Mouse (Mus musculus): Measurements from ENCODE around the gene Nxf1.

The Nxf1 gene

DNA sequence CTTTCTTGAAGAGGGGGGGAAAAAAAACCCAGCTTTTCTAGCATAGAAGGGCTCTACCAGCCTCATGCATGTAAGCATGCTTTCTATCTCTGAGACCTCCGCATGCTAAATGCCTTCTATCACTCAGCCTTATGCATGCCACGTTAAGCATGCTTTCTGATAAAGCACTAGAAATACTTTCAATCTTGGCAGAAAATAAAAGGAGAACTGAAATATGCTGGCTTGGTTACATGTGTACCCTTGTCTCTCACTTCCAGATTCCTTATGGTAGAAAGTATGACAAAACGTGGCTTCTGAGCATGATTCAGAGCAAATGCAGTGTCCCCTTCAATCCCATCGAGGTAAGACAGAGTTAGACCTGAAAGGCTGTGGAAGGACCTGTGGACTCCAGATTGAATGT lies 6.4 kb downstream of the Nxf1 start:
- DNase-seq (ENCODE audit: low read depth, low spot score), result no peak

DNA sequence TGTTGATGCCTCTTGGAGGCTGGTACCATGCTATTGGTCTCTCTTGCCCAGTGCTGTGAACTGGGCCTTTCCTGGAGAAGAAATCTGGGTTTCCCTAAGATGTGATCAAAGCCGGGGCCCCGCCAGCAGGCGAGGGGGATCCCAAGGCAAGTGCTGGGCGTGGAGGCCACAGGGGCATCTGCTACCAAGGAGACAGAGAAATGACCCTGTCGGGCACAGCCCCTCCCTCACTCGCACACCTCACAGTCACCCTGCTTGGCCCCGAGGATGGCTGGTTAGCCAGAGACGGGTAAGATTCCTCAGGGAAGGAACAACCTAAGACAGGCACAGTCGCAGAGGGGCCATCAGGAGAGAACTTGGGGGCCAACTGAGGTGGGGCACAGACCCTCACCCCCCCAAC lies 8.7 kb downstream of the Nxf1 start:
- no peak for DNase-seq (ENCODE audit: low read depth, low spot score)

DNA sequence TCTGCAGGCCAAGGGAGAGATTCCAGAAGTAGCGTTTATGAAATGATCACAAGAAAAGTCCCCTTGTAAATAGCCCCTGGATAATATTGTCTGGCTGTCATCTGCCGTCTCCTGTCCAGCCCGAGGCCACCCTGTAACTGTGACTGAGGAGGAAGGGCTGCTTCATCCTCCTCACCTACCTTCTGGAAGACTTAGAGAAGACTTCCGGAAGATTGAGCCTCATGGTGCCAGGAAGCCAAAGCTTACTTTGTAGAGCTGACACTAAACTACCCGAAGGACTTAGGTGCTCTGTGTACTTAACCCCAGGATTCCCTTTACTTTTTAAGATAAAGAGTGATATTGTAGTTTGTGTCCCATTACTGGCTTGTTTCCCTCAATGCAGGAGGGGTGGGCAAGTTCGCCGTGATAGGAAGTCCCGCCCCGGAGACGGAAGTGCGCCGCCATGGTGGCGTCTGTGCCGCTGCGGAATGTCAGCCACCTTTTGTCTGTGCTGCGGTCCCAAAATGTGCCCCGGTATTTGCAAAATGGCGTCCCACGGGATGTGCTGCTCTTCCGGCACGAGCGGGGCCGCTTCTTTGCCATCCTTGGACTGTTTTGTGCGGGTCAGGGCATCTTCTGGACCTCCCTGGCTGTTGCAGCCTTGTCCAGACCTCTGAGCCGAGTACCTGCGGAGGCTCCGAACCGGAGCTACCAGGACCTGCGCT lies 13.8 kb downstream of the Nxf1 start, which contains the start of gene Tmem223:
Gene Tmem223 (plus strand): TSS at position 430 of the 704 bp plus-strand sequence.
- peak; percentile 91 for DNase-seq (ENCODE audit: low read depth, low spot score)

DNA sequence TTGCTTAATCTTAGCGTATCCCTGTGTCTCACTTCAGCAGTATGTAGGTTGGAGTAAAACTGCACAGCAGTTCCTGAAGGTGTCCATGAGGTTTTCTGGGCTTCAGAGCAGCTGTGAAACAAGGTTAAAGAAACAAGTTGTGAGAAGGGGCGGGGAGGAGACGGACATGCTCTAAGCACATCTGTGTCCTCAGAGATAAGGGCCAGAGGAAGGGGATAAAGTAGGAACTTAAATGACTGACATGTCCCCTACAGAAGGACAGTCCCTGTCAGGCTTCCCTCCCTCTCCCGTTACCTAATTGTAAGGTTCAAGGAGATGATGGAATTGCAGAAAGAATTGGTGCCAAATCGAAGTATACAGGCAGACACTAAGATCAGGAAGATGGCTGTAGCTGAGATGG lies 16.1 kb downstream of the Nxf1 start:
- no peak for DNase-seq (ENCODE audit: low read depth, low spot score)

DNA sequence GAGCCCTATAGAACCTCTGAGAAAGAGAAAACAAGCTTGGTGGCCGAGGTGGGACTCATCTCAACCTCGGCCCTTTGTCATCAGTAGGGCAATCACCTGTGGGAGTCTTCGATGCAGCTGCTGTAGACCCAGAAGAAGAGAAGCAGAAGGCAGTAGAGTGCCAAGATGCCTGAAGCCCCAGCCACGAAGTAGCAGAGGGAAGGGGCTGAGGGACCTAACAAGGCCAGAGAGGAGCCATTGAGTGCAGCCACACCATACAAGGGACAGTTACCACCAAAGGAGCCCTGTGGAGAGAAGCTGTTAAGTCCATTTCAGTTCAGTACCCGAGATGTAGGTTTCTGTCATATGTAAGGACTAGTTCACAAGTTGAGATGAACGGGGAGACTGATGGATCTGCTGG lies 16.5 kb downstream of the Nxf1 start:
- DNase-seq (ENCODE audit: low read depth, low spot score), result no peak

DNA sequence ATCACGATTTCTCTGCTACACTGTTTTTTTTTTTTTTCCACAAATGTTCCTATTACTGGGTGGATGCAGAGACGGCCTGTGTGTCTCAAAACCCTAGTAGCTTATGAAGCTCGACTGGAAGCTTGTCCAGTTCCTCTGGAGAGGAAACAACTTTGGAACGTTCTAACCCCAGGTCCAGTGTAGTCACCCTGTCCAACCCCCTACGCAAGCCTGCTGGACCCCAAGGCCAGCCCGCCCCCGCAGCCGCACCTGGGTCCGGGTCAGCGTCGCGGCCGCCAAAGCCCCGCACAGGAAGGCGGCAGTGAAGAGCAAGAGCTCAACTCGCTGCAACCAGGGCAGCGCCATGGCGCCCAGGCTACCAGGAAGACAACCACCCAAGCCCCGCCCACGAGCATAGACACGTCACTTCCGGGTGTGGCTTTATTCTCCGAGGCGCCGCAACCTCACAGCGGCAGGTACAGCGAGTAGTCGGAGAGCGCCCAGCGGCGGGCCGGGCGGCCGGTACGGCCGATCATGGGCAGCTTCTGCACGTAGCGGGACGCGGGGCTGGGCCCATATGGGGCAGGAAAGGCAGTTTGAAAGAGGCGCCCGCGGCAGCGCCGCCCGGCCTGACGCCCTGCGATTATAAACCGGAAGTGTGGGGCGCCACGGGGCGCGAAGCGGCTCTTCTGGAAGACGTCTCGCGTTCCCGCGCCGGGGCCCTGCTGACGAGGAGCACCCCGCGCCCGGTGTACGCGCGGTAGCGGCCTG lies 17.4 kb downstream of the Nxf1 start, which contains the start of gene Tmem179b:
Gene Tmem179b (minus strand): TSS at position 382 of the 750 bp plus-strand sequence.
- peak; percentile 97 for DNase-seq (ENCODE audit: low read depth, low spot score)

DNA sequence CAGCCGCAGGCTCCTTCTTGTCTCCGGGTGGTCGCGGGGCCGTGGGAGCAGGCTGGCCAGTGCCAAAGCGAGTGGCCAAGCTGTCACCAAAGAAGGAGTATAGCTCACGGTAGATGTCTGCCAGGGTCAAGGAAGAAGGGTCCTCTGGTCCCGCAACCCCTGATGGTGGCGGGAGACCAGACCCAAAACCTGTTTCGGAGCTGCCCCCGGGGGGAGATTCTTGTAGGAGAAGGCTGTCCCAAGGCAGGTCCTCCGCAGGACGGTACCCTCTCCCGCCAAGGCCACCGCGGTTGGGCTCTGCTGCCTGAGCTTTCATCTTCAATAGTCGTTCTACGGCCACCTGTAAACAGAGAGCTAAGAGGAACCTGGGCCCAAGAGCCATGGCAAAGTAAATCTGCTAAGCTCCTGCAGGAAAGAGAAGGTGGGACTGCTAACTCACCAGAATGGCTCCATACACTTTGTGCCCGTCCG lies 18.1 kb downstream of the Nxf1 start:
- DNase-seq (ENCODE audit: low read depth, low spot score), result no peak

DNA sequence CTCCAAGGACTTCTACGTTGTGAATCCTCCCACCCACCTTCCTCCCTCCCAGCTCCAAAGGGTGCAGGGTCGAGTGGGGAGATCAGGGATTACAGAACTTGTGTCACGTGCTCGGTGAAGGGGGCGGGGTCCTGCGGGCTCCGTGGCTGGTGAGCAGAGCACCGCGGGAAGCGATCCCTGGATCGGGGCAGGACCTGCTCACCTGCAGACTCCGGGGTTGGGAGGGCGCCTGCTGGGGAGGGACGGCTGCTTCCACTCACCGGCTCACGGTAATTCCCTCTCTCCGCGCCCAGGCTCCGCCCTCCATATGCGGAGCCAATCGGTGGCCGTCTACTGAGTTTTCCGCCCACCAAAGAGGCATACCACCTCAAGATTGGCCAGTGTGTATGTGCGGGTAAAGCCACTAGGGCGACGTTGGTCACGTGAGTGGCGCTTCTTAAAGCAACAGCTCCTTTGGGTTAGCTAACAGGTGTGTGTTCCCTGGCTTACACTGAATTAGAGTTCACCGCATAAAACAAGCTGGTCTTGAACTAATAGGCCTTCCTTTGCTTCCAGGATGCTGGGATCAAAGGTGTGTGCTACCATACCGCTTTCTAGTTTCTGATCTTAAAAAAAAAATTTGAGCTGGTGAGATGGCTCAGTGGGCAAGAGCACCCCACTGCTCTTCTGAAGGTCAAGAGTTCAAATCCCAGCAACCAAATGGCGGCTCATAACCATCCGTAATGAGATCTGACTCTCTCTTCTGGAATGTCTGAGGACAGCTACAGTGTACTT lies 29.3 kb downstream of the Nxf1 start, which contains the start of gene Taf6l:
Gene Taf6l (minus strand): TSS at position 410 of the 774 bp plus-strand sequence.
- DNase-seq (ENCODE audit: low read depth, low spot score), result peak; percentile 99

DNA sequence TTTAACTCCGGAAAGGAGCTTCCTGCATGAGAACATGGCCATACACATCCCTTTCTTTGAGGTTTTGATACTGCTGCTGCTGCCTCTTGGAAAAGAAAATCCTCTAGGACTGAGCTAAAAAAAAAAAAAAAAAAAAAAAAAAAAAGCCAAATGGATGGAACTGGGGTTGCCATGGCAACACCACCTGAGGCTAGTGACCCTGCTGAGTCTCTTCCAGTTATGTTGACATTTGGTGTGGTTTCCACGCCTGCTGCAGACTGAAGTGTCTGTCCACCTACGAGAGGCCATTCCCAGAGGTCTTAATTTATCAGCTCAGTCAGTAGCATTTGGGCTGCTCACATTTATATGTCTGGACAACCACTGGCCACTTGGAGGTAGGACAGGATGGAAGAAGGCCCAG lies 31.6 kb downstream of the Nxf1 start:
- DNase-seq (ENCODE audit: low read depth, low spot score), result peak; percentile 48

DNA sequence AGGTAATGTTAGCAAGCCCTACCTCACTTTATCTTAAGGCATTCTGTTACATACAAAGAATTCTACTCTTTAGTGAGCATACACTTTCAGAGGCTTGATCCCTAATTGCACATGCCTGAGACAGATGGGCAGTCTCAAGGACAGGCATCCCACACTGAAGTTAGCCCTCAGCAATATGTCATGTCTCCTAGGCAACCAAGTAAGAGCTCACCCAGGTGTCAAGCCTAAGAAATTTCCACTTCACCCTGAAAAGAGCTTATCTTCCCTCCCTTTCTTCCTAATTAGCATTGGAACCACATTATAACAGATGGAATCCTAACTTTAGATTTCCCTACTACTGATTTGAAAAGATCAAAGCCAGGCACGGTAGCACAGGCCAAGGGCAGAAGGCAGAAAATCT lies 32.3 kb downstream of the Nxf1 start:
- DNase-seq (ENCODE audit: low read depth, low spot score), result no peak

DNA sequence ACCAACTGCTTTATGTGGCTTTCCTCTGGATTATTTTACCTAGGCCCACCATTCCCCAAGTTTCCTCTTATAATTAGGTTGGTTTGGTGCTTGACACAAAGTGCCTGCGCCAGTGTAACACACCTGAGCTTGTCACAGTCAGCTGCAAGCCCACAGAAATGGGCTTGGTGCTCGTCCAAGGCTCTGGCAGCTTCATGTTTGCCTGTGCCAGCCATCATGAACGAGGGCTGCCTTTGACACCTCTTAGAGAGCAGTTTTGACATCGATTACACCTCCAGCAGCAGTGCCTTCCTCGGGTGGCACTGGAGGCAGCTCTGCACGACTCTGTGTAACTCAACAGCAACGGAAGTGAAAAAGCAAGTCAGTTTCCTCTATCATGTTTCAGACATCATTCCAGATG lies 33.3 kb downstream of the Nxf1 start:
- DNase-seq (ENCODE audit: low read depth, low spot score), result no peak

DNA sequence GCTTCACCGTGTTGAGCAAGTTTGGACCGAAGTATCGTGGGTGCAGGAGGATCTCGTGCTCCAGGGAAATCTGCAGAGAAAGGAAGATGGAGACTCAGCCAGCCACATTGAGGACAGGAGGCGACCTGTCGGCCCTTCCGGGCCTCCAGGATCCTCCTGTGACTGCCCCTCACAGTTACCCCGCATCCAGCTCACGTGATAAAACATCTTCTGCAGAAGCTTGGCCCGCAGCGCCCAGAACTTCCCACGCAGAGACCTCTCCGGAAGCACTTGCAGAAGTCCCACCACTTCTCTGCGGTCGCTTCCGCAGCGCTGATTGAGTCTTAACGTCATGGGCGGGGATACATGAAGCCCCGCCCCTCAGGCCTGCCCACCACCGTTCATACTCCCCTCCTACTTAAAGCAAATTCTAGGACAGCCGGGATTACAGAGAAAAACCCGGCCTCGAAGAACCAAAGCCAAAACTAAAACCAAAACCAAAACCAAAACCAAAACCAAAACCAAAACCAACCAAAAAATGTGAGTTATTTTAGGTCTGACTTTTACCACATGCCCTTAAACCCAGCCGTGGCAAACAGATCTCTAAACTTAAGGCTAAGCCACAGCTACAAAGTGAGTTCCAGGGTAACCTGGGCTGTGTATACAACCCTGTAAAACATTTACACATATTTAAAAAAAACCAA lies 41.5 kb downstream of the Nxf1 start, which contains the start of gene Polr2g:
Gene Polr2g (minus strand): TSS at position 314 of the 683 bp plus-strand sequence.
- peak; percentile 97 for DNase-seq (ENCODE audit: low read depth, low spot score)

DNA sequence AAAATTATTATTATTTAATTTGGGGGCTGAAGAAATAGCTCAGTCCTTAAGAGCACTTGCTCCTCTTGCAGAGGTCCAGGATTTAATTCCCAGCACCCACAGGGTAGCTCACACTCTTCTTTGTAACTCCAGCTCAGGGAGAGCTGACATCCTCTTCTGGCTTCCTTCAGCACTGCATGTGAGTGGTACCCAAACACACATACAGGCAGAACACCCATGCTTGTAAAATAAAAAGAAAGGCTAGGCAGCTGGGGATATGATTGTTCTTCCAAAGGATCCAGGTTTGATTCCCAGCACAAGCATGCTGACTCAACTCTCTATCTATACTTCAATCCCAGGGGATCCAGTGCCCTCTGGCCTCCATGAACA lies 42.1 kb downstream of the Nxf1 start:
- no peak for DNase-seq (ENCODE audit: low read depth, low spot score)

DNA sequence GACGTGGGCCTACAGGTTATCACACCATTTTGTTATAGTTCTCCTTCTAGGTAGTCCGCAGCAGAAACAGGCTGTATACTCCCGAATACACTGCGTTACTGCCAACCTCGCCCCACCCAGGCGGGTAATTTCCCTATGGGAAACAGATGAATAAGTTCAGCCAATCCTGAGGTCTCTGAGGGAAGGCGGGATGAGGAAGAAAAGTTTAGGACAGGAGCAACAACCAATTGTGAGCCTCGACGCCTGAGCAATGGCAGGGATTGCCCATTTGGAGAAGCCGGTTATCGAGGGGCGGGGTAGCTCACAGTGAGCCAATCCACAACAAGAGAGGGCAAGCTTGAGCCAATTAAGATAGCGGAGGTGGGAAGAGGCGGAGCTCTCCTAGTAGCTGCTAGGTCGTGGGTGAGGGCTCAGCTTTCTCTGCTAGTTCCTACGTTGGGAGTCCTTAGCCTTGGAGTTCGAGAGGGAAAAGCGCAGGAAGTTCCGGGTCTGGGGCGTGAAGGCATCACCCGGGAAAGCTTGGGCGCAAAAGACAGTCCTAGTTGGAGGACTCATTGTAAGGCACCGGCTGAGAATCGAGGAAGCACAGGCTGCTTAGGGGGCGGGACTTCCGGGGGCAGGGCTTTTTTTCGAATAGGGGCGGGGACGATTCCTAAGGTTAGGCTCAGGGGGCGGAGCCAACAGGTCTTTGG lies 45.4 kb downstream of the Nxf1 start, which contains the start of gene Zbtb3:
Gene Zbtb3 (plus strand): TSS at position 426 of the 692 bp plus-strand sequence.
- peak; percentile 100 for DNase-seq (ENCODE audit: low read depth, low spot score)

DNA sequence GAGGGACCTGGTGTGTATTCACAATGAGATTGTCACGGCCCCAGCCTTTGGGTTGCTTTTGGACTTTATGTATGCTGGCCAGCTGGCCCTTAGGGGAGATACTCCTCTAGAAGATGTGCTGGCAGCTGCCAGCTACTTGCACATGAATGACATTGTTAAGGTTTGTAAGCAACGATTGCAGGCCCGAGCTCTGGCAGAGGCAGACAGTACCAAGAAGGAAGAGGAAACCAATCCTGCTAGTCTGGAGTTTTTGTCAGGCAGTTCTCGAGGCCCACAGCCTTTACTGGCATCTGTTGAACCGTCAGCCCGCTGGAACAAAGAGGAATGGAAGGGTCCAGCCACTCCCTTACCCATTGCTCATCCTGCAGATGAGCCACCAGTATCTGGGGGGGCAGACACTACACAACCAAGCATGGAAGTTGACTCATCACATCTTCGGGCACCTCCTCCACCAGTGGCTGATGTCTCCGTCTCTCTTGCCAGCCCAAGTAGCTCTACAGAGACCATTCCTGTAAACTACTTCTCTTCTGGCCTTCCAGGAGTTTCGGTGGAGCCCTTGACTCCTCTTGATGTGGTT lies 46.4 kb downstream of the Nxf1 start:
- no peak for DNase-seq (ENCODE audit: low read depth, low spot score)

DNA sequence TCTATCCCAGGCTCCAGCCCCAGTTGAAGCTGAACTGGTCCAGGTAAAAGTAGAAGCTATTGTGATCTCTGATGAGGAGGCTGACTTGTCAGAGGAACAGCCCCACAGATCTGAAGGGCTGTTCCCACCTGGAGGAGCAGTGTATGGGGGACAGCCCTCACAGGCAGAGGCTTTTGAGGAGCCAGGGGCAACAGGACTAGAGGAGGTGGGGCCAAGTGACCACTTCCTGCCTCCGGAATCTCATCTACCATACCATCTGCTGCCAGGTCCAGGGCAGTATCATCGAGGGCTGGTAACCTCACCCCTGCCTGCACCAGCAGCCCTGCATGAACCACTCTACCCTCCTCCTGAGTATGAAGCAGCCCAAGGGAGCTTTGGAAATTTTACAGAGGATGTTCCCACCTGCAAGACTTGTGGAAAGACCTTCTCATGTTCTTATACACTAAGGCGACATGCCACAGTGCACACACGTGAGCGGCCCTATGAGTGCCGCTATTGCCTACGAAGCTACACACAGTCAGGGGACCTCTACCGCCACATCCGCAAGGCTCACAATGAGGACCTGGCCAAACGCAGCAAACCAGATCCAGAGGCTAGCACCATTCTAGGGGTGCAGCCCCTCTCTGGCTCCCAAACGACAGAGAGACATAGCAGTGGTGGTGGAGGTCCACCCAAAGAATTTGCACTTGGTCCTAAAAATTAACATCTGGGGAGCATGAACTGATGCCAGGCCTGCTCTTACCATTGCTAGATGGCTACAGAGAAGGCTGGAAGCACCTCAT lies 47.2 kb downstream of the Nxf1 start:
- DNase-seq (ENCODE audit: low read depth, low spot score), result no peak

DNA sequence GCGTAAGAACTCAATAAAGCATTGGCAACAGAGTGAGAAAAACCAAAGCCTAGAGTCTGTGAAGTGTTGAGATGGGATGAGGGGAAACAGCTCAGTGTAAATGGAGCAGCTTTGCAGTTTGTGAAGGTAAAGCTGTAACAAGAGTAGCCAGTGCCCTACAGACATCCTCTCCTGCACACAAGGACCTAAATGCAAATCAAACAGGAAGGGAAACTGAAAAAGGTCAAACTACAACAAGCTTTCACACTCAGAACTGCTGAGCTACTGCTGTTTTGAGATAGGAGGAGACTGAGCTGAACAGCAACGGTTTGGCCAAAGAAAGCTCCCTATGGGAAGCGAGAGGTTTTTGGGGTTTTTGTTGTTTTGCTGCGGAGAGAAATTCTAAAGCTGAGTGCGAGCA lies 49.9 kb downstream of the Nxf1 start:
- no peak for DNase-seq (ENCODE audit: low read depth, low spot score)

DNA sequence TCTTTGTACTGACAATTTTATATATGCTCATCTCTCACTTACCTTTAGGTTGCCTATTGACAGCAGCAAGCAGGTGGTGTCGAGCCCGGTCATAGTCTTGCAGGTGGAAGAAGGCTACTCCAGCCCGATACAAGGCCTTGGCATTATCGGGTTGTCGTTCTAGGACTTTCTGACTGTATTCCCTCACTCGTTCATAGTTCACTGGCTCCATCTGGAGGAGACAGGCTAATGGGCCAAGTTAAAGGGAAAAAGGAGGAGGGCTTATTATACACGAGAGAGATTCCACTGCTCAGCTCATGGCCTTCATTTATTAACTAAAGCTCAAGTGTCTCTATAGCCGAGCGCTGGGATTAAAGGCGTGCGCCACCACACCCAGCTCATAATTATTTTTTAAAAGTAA lies 58.9 kb downstream of the Nxf1 start:
- DNase-seq (ENCODE audit: low read depth, low spot score), result no peak

DNA sequence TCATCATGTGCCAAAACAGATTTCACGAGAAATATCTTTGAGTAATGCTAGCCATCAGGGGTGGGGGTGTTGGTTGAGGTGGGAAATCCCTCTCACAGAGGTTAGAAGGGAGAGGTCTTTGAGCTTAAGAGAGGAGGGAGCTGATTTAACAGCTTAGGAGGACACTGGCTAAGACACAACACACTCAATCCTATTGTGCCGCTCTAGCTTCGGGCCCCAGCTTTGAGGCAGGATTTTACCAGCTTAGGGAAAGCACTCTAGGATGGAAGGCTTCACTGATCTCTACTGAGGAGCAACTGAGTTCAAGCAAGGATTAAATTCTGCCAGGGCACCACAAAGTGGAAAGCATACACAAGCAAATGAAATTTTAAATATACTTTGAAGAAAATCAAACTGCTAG lies 60.1 kb downstream of the Nxf1 start:
- DNase-seq (ENCODE audit: low read depth, low spot score), result no peak

All from ZHBTc4 (cell line).